Mouse (Mus musculus) left cerebral cortex, adult 9 months (tissue): ENCODE data around the gene Kcnmb4.

Experiments
- DNase-seq, 2 experiments: peaks; one replicate each; pipeline ENCODE4 v3.0.0; 2022; ENCODE audit warnings: low spot score in 2 of 2

The Kcnmb4 gene

DNA sequence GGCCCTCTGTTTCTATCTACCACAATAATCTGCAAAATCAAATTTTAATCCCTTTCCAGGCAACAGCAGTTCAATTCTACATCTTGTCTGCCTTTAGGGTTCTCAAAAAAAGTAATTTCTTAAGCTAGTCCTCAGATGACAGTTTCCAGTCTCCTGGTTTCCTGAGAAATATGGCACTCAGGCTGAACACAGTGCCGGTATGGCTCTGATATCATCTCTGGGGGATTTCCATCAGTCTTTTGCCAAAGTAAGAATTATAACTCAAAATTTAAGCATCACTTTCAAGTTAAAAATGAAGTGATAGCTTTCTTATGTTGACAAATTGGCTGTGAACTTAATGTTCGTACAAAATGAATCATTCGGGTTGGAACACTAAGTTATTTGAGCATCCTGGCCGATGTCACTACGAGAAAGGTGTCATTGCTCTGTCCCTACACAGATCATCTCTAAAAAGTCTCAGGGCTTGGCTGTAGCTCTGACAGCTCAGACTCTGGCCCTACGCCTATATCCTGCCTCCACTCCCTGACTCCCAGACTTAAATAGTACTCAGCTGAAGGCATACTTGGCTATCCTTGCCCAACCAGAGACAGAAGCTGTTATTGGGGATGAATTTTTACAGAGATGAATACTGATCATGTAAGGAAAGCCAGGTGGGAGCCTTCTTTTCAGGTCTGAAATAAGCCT is 70.8 kb downstream of the Kcnmb4 start:
- DNase-seq, result peak in 1 of 2 experiments; percentile 34

GRCm38 (mm10) chr10:116397973-116398372 is 75.7 kb downstream of the Kcnmb4 start:
- DNase-seq, result no peak

- no peak for DNase-seq
These were observed 76.1 kb downstream of the Kcnmb4 start for GRCm38 (mm10) chr10:116397573-116397972.

DNA sequence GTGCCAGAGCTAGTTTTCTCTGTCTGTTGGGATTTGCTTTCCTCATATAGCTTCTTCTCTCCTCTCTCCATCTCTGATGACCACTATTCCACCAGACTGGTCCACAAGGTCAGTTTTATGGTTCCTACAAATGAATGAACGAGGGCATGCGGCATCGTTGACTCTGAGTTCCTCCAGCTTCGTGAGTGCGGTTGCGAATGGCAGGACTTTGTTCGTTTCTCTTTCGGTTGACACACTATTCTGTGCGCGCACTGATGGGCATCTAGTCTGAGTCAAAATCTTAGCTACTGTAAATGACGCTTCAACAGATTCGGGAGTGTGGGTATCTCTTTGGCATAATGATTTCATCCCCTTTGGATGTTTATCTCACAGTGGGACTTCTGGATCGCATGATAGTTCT is 76.7 kb downstream of the Kcnmb4 start:
- DNase-seq, result no peak

DNA sequence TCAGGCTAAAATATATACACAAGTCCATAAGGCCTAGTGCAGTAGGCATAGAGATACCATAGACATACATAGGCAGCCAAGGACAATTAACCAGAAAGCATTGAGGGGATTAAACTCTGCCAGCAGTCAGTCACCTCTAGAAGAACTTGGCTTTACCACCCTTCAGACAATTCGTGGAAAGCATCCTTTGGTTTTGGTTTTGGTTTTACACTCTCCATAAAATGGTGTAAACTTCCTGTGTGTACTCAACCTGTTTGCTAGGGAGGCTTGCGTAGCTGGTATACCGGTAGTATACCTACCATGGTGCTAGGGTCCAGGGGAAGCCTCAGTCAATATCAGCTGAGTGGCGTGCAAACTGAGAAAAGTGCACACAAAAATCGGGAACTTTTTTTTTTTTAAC is 77.4 kb downstream of the Kcnmb4 start:
- no peak for DNase-seq

DNA sequence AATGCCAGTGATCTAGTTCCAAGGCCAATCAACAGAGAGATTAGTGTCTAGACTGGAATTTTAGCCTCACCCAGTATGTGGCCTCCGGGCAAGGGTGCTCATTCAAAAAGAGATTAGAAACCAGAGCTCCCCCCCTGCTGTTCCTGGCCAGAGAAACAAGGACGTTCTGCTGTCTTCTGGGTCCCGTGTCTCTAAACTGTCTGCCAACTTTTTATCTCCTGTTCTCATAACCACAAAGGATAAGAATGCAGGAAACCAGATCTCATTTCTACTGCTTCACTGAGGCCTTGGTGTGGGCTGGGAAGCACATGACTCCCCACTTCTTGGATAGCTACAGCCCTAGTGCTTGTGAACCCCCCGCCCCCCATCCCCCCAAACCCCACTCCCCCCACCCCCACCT is 79.1 kb downstream of the Kcnmb4 start:
- no peak for DNase-seq

DNA sequence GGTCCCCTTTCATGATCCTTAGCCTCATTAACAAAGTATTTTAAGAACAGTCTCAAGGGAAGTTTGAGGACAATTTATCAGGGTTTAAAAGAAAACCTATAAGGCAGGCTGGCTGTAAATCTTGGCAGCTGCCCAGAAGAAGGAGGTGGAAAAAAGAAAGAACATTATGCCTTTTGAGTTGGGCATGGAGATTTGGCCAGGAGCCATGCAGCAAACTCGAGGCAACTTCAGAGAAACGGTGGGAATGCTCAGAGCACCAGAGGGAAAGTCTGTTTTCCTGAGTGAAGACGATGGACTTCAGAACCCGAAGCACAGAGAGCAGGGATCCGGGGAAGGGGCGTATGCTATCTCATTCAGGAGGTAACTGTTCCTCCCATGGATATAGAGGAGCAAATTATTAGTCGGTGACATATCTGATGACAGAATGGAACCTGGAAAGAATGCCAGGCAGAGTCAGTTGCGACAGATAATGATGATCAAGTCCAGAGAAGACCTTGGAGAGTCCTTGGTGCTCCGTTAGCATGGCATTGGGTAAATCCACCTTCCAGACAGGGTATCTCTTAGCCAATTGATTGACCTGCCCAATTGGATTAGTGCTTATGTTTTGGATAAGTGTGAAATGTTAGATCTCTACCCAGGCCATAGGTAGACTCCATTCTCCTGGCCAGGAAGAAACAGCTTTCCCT is 79.7 kb downstream of the Kcnmb4 start:
- peak in 1 of 2 experiments; percentile 38 for DNase-seq

DNA sequence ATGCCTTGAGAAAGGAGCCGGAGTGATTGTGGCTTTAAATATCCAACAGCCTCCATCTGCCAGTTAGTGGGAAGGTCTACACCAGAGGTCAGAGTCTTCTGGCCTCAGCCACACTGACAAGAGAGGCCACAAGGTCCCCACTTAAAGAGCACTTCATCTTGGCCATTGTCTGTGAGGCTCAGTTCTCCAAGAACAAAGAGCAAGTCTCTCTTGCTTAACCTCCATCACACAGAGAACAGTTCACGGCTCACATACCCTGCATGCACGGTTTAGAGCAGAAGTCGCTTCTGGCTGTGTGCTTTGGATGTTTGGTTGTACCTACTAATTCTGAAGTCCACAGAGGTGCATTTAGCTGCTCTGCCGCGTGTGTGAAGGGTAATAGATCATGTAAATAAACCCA is 84.8 kb downstream of the Kcnmb4 start:
- DNase-seq, result no peak

- no peak for DNase-seq
These were observed 87.2 kb downstream of the Kcnmb4 start for GRCm38 (mm10) chr10:116386391-116386885.

DNA sequence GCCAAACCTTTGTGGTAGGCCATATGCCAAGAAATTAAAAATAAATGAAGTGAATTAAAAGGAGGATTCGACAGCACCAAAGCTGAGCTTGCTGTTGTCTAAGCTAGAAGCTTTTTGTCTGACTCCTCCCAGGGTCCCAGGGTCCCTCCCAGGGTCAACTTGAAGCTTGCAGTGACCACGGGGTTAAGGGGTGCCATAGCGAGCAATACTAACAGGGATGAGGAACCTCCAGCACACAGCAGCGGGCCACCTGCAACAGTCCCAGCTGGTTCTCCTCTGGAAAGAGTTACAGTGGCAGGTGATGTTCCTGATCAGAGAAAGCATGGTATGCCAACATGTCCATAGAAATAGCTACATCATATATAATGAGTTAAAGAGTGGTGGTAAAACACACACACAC is 89.3 kb downstream of the Kcnmb4 start:
- DNase-seq, result no peak

GRCm38 (mm10) chr10:116382826-116383685 is 90.6 kb downstream of the Kcnmb4 start:
- no peak for DNase-seq

DNA sequence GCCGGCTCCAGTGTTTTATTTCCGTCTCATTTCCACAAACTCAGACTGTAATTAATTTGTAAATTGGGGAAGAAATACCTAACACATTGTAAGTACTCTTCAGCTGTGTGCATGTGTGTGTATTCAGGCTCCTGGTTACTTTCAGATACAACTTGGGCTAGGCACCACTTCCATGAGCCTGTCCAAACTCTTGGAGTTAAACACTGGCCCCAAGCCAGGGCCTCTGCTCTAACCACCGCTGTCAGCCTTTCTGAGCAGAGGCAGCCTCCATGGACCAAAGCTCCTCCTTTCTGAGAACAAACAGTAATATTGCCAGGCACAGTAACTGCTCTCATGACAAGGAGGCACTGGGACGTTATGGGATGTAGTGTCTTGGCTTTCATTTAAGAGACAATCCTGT is 96.8 kb downstream of the Kcnmb4 start:
- DNase-seq, result no peak

GRCm38 (mm10) chr10:116374111-116374510 is 99.6 kb downstream of the Kcnmb4 start:
- DNase-seq, result no peak

GRCm38 (mm10) chr10:116370991-116371725 is 102.5 kb downstream of the Kcnmb4 start:
- peak in 1 of 2 experiments; percentile 37 for DNase-seq
